ENCODE assay signal across 9 mouse cellular contexts in the genomic region with DNA sequence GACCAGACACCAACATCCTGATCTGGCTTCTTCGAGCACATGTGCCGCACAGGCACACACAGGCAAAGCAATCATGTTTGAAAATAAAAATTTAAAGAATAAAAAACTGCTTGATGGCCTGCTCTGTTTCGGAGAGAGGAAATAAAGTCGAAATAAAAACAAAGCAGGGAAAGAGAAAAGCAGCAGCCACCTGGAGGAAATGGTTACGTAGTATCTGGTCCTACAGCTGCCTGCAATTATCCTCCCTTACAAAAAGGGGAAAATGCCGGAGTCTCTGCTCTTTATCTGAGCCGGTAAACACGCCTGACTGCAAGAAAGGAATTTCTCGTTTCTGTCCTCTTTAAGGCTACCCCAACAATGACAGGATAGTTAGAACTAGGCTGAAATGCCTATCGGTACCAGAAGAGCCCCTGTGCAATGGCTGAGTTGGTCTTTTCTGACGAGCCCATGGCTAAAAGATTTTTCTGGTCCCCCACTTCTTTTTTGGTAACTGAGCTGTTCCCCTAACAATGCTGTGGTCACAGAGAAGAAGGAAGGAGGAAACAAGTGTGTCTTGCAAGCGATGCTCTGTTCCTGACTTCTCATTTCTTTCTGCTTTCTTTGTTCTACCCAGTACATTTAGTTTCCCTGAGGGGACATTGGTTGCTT. TPM values are rescaled to one million over a fixed set of nuclear protein-coding genes. Genes with fewer than 3 reads are reported as not detected.
DNase-seq lines count a peak whose midpoint lies in the region; ATAC-seq and TF ChIP-seq lines count a peak whose summit lies in the region.
"Had no signal": no experiment of that assay in that cellular context is flagged by ENCODE, and none has a peak within 500 bp of the region (broad histone marks: within the 10 kb centered on the region; RNA-seq: fewer than 3 reads in every experiment).

No protein-coding gene starts in this region.

- no peak for DNase-seq in heart, postnatal 10 days
- peak; percentile 35 for DNase-seq in thymus, adult 2 months
- DNase-seq in thymus, adult 18-20 months, result no peak
- DNase-seq in layer of hippocampus, adult 9-11 months, result peak; percentile 59
- no peak for DNase-seq in retina, embryonic 14.5 days (ENCODE audit: low spot score)

- intact Hi-C loops in heart, postnatal 10 days (cut with DNase I), result no loop called here

- TF ChIP-seq CTCF in thymus, adult 2 months (IDR thresholded peaks at IDR 0.05; ENCODE audit: borderline replicate concordance, control insufficient read depth, extremely low read depth, insufficient read depth, low read length, poor library complexity), result no peak

- no peaks in the 10 kb centered on the region for H3K36me3 ChIP-seq in heart, embryonic 16.5 days (ENCODE audit: control insufficient read depth, insufficient read depth)
- H3K36me3 ChIP-seq in thymus, adult 2 months (ENCODE audit: control insufficient read depth, insufficient read depth, low read length), result no peaks in the 10 kb centered on the region
- no peaks in the 10 kb centered on the region for H3K36me3 ChIP-seq in midbrain, embryonic 15.5 days (replicated peaks)

- H3K4me2 ChIP-seq in heart, embryonic 16.5 days (ENCODE audit: low read depth, low read length), result peak overlapping the region; percentile 23; the same call in 1 of the 2 replicates
- no peak overlapping the region for H3K4me2 ChIP-seq in midbrain, embryonic 15.5 days

- ATAC-seq in heart, embryonic 16.5 days (replicated peaks; ENCODE audit: extremely low read depth, insufficient read depth, low FRiP score), result no peak
- no peak for ATAC-seq in frontal cortex, adult (ENCODE audit: low TSS enrichment)
- ATAC-seq in midbrain, embryonic 15.5 days (replicated peaks), result no peak

- H3K27me3 ChIP-seq in heart, embryonic 16.5 days (ENCODE audit: control insufficient read depth, insufficient read depth, low read length), result no peaks in the 10 kb centered on the region
- no peaks in the 10 kb centered on the region for H3K27me3 ChIP-seq in thymus, adult 2 months (ENCODE audit: control insufficient read depth, insufficient read depth, low read length)
- H3K27me3 ChIP-seq in midbrain, embryonic 15.5 days (replicated peaks), result no peaks in the 10 kb centered on the region

- H3K9ac ChIP-seq in heart, embryonic 16.5 days (ENCODE audit: low read length), result no peak overlapping the region
- no peak overlapping the region for H3K9ac ChIP-seq in midbrain, embryonic 15.5 days

- H3K4me3 ChIP-seq in heart, embryonic 16.5 days (ENCODE audit: low read length), result no peak overlapping the region
- no peak overlapping the region for H3K4me3 ChIP-seq in thymus, adult 2 months (ENCODE audit: control insufficient read depth, insufficient read depth, low read length)
- no peak overlapping the region for H3K4me3 ChIP-seq in midbrain, embryonic 15.5 days

- WGBS in heart, embryonic 16.5 days, result 49% methylated on average over 12 of the region's 12 CpGs
- WGBS in thymus, adult 2 months, result 2% methylated on average over 12 of the region's 12 CpGs
- 47% methylated on average over 12 of the region's 12 CpGs for WGBS in midbrain, embryonic 15.5 days

- peak overlapping the region; percentile 51 for H3K27ac ChIP-seq in heart, embryonic 16.5 days (ENCODE audit: low read length)
- peak overlapping the region; percentile 97 for H3K27ac ChIP-seq in thymus, adult 2 months (ENCODE audit: control insufficient read depth, insufficient read depth, low read length)
- no peak overlapping the region for H3K27ac ChIP-seq in midbrain, embryonic 15.5 days
- H3K27ac ChIP-seq: hindbrain, postnatal 0 days had no signal

- TF ChIP-seq POLR2A in thymus, adult 2 months (IDR thresholded peaks at IDR 0.05; ENCODE audit: control insufficient read depth, extremely low read depth, insufficient read depth, low read length, poor library complexity), result no peak

- H3K4me1 ChIP-seq in heart, embryonic 16.5 days (ENCODE audit: control insufficient read depth, insufficient read depth, low read length), result peaks cover 15% of the 10 kb centered on the region; the same call in 1 of the 2 replicates
- peaks cover 28% of the 10 kb centered on the region for H3K4me1 ChIP-seq in thymus, adult 2 months (replicated peaks; ENCODE audit: control insufficient read depth, insufficient read depth, low read length)
- peaks cover 6% of the 10 kb centered on the region; the same call in 1 of the 2 replicates for H3K4me1 ChIP-seq in midbrain, embryonic 15.5 days

- H3K9me3 ChIP-seq in heart, embryonic 16.5 days (replicated peaks; ENCODE audit: control insufficient read depth, low read length), result peaks cover 2% of the 10 kb centered on the region; the same call in 1 of the 2 replicates
- no peaks in the 10 kb centered on the region for H3K9me3 ChIP-seq in midbrain, embryonic 15.5 days

RNA-seq across cellular contexts. Expression of a gene that starts 32.7 kb away (rescaled TPM):
- 20.3 and 25.7 TPM in 2 replicates for polyA plus RNA-seq in heart, embryonic 16.5 days (2015; fragmentation: Nextera tagmentation; extraction: Ambion mirVana)
- total RNA-seq in heart, postnatal 10 days (2021), result 10 to 100 TPM; 18.4 to 19.9 TPM
- 21.4 and 26.7 TPM in 2 replicates for polyA plus RNA-seq in thymus, adult 2 months (2012; rRNA removed)
- 46.4 and 47.1 TPM in 2 replicates for polyA plus RNA-seq in midbrain, embryonic 15.5 days (2015; fragmentation: Nextera tagmentation; extraction: Ambion mirVana)

RNA-seq across cellular contexts. Expression of a gene that starts 37.2 kb away (rescaled TPM):
- 60.4 and 61.8 TPM in 2 replicates for polyA plus RNA-seq in heart, embryonic 16.5 days (2015; fragmentation: Nextera tagmentation; extraction: Ambion mirVana)
- 10 to 100 TPM; 51.2 TPM for total RNA-seq in heart, postnatal 10 days (2021)
- 32.2 and 42.5 TPM in 2 replicates for polyA plus RNA-seq in thymus, adult 2 months (2012; rRNA removed)
- polyA plus RNA-seq in midbrain, embryonic 15.5 days (2015; fragmentation: Nextera tagmentation; extraction: Ambion mirVana), result 113 and 120 TPM in 2 replicates

Comparison
In these comparisons a context has a peak if more than half of its experiments do, and no peak if none do; other contexts are left out.
1. DNase-seq: peak in thymus, adult 2 months (single experiment) and layer of hippocampus, adult 9-11 months (single experiment); none in heart, postnatal 10 days (0 of 2), thymus, adult 18-20 months (0 of 2) and retina, embryonic 14.5 days (single experiment).